Mouse (Mus musculus): ENCODE measurements at regions not wholly inside any gene's neighbourhood (a gene's known extent, or its start where the extent isn't known, plus 50 kb on each side); places are given as distances from the start of the nearest gene placed in this dataset.

GRCm38 (mm10) chr14:102439738-102440137, 542.7 kb downstream of the Kctd12 start:
- TF ChIP-seq USF1 (IDR thresholded peaks at IDR 0.05; ENCODE audit: low read depth) (no peak), TCF3 (IDR thresholded peaks at IDR 0.05; ENCODE audit: insufficient read length, low read depth) (no peak), POLR2AphosphoS2 (IDR thresholded peaks at IDR 0.05; ENCODE audit: insufficient read length, low read depth) (no peak), POLR2A (IDR thresholded peaks at IDR 0.05; ENCODE audit: insufficient read length, low read depth) (no peak), E2F4 (IDR thresholded peaks at IDR 0.05; ENCODE audit: insufficient read depth) (no peak)

Measured in myocyte (in vitro differentiated cells).